Mouse (Mus musculus): ENCODE results near the gene Dctn1.
"Not testable (repeated sequence)": the region's sequence is repeated elsewhere in the genome, so short reads cannot be mapped to it uniquely, and the experiment has no call there.

Dctn1 gene

GRCm38 (mm10) chr6:83136291-83136880 lies 29.3 kb upstream of the Dctn1 start:
- DNase-seq (ENCODE audit: low spot score): no peak

DNA sequence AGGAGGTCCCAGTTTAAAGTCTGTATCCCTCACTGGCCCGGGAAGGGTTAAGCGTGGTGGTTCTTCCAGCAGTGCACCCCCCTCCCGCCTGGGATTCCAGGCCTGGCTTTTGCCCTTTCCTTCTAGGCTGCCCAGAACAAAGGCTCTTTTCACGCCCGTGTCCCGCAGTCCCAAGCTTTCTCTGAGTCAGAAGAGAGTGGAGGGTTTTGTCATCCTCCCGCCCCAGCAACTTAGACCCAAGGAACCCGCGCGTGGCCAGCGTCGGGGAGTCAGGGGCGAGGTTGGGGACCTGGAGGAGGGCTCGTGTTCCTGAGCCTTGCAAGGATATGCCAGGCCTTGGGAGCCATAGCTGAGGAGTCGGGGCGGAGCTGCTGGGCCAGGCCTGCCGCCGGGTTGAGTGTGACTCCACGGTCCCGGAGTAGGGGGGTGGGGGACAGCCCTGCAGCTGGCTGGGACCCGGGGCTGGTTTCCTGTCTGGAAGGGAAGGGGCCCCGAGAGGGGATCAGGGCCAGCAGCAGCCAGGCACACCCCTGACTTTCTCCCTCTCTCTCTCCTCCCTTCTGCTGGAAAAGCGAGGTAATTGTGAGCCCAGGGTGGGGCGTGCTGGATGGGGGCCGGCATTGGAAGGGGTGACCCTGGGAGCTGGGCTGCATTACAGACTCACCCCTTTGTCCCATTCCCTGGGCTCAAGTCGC lies 28.7 kb upstream of the Dctn1 start:
- no peak for DNase-seq (ENCODE audit: low spot score)

DNA sequence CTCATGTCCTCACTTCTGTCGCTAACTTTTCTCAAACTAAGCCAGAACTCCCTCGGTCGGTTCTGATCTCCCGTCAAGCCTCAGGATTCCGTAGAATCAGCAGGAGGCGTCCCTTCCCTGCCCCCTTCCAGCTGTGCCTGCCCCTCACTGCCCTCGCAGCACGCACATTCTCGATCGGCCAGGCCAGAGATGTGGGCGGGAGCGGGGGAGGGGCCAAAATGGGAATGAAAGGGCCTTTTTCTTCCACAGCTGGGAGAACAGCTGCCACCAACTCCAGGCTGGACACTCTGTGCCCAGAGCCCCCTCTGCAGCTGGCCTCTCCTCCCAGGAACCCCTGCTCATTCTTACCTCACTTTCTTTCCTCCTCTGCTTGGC lies 28.2 kb upstream of the Dctn1 start:
- DNase-seq (ENCODE audit: low spot score): peak; percentile 57

- DNase-seq (ENCODE audit: low spot score): no peak
These were observed 27.7 kb upstream of the Dctn1 start for GRCm38 (mm10) chr6:83138056-83138455.

GRCm38 (mm10) chr6:83140044-83140443 lies 25.7 kb upstream of the Dctn1 start:
- DNase-seq (ENCODE audit: low spot score): no peak

DNA sequence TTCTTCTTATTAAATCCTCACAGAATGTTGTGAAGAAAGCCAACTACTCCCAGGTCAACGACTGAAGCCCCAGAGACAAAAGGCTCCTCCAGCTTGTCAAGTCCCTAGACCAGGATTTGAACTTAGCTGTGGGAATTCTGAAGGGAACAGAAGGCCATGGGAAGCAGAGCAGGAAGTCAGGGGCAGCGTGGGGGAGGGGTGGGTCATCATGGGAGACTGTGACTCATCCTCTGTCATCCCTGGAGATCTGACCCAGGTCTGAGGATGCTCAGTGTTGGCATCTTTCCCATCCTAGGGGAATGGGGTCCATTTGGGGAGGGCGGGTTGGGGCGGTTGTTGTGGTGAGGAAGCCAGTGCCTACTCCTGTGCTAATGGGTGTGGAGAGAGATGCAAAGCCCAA lies 24.1 kb upstream of the Dctn1 start:
- DNase-seq (ENCODE audit: low spot score): no peak

GRCm38 (mm10) chr6:83142211-83142731 lies 23.4 kb upstream of the Dctn1 start:
- DNase-seq (ENCODE audit: low spot score): no peak

GRCm38 (mm10) chr6:83142886-83143285 lies 22.8 kb upstream of the Dctn1 start:
- DNase-seq (ENCODE audit: low spot score): no peak

DNA sequence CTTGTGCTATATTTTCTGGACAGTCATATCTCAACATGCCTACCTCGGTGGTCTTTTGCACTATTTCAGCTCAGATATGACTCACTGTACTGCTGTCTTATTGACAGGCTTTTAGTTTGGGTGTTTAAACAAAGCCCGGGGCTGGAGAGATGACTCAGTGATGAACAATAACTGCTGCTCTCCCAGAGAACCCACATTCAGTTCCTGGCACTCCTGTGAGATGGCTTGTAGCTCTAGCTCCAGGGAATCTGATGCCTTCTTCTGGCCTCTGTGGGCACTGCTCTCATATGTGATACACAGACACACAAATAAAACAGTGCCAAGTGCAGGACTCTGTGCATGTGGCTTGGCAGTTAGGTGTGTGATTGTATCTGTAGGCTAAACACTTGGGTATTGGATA lies 20.5 kb upstream of the Dctn1 start:
- DNase-seq (ENCODE audit: low spot score): no peak

- DNase-seq (ENCODE audit: low spot score): no peak
These were observed 19.9 kb upstream of the Dctn1 start for GRCm38 (mm10) chr6:83145805-83146204.

DNA sequence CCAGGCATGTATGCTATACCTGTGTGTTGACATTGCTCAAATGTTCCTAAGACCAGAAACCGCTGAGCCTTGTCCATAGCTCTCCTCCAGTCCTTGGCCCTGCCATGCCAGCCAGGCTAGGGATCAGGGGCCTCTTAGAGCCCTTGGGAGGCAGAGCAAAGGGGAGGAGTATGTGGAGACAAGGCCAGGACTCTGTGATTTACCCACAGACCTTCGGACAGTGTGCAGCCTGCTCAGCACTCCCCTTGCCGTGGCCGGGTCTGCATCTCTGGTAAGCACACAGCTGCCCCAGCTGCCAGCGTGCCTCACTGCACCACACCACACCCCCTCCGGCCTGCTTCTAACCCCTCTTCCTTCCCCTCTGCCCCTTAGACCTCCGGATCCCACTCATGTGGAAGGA lies 18.4 kb upstream of the Dctn1 start:
- DNase-seq (ENCODE audit: low spot score): no peak

DNA sequence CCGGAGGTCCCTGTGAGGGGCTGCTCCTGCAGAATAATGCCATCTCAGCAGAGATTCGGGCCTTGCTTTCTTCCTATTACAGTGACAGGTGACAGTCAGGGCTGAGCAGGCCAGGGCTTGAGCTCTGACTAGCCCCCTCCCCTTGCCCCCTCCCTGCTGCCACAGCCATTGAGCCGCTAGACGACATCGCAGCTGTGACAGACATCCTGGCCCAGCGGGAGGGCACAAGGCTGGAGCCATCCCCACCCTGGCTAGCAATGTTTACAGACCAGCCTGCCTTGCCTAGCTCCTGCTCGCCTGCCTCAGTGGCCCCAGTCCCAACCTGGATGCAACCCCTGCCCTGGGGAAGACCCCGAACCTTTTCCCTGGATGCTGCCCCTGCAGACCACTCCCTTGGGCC lies 14.0 kb upstream of the Dctn1 start:
- no peak for DNase-seq (ENCODE audit: low spot score)

- DNase-seq (ENCODE audit: low spot score): no peak
These were observed 12.7 kb upstream of the Dctn1 start for GRCm38 (mm10) chr6:83153038-83153437.

DNA sequence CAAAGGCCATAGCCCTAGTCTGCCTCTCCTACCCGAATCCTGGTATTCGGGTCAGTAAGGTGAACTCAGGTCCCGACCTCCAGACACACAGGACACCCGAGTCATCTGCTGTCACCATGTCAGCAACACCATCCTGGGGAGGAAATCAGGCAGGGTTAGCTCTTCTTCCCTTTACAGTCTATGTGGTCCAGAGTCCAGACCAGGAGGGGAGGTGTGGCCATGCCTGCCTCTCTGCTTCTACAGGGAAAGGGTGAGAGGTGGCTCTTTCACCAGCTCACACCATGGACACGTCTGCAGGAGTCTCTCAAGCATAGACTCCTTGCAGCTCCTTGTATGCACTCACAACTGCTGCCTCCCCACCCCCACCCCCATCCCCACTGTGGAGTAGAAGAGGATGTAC lies 12.2 kb upstream of the Dctn1 start:
- DNase-seq (ENCODE audit: low spot score): no peak

GRCm38 (mm10) chr6:83155552-83156238 lies 10.0 kb upstream of the Dctn1 start:
- DNase-seq (ENCODE audit: low spot score): no peak

GRCm38 (mm10) chr6:83156259-83156684 lies 9.4 kb upstream of the Dctn1 start, which contains the start of the genes Wdr54 and 1700003E16Rik:
Wdr54 (minus strand) TSS chr6:83156397.
1700003E16Rik (plus strand) TSS chr6:83156404.
- no peak for DNase-seq (ENCODE audit: low spot score)

DNA sequence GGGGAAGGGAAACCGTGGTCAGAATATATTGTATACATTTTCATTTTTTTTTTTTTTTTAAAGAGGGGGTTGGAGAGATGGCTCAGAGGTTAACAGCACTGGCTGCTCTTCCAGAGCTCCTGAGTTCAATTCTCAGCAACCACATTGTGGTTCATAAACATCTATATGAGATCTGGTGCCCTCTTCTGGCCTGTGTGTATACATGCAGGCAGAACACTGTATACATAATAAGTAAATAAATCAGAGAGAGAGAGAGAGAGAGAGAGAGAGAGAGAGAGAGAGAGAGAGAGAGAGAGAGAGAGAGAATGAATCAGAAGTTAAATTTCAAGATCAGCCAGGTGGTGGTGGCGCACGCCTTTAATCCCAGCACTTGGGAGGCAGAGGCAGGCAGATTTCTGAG lies 6.3 kb upstream of the Dctn1 start:
- DNase-seq (ENCODE audit: low spot score): not testable (repeated sequence)

DNA sequence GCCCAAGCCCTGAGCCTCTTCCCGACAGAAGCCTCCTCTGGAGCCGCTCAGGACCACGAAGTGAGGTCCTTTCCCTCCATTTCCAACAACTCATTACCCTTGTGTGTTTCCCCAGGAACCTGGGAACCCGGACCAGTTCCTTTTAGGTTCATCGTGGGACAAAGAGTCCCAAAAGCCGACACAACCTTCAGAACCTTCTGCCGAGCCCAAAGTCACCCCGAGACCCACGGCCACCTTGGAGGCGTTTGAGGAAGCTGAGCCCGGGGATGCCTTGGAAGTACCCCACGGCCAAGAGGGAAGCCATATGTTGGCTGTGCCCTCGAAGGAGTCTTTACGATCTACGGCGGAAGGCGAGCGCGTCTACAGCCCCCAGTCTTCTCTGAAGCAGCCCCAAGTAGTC lies 4.3 kb upstream of the Dctn1 start:
- DNase-seq (ENCODE audit: low spot score): no peak

DNA sequence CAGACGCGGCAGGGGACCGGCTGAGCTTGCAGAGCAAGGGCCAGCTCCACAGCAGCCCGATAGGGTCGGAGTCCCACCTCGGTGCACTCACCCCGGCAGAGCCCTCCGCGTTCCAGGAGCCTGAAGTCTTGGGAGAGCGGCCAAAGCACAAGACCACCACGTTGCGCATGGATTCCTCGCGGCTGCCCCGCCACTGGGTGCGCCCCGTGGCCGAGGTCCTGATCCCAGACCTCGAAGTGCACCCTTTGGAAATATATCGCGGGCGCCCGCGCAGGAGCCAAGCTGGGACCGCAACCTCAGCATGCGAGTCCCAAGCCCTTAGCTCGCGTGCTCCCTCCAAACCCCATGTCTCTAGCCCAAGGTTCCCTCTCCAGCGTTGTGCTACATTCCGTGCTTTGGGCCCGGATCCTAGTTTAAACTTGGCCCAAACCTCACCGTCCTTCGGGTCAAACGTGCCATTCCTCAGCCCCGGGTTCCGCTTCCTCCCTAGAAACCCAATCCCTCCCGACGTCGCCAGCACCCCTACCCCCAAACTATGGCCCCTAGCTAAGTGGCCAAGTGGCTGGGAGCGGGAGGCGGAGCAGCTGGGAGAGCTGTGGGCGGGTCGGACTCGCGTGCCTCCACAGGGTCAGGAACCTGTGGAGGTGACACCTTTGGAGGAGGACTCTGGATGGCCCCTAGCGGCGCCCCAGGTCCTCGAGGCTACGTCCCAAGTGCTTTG lies 3.6 kb upstream of the Dctn1 start:
- DNase-seq (ENCODE audit: low spot score): no peak

GRCm38 (mm10) chr6:83162701-83163100 lies 3.0 kb upstream of the Dctn1 start:
- DNase-seq (ENCODE audit: low spot score): no peak

DNA sequence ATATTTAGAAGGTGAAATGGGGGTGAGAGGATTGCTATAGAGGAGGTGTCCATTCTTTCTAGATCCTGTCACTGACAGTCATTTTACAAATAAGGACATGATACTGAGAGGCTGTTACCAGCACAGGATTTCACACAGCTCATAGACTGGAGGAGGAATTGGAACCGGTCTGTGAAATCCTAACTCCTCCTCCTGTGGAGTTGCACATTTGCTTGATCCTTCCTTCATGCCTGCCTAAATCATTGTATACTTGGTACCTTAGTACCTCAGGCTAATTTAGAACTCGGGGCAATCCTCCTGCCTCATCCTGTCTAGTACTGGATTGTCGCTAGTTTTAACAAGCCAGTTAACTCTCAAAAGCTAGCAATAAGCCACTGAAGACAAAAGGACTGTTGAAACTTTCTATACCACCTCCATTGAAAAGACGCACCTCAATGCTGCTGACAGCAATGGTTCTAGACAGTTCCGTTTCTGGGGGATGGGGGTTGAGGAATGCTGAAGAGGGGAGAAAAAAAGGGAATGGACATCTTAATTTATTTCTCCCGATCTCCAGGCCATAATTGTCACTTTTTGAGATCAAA lies 604 bp upstream of the Dctn1 start:
- DNase-seq (ENCODE audit: low spot score): no peak

DNA sequence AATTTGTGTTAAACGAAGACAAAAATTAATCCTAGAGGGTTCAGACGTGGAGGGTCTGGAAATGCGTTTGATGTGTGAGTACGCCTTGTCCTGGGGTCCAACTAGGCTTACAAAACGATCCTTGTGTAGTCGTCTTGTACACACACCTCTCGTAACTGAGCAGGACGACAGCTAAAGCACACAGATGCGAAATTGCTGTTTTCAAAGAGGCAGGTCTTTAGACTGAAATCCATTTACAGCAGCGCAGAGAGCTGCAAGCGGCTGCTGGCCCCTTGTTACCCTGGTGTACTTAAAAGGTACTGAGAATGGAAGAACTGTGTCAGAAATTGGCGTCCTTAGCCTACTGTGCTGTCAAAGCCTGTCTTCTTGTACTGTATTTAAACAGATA lies 517 bp downstream of the Dctn1 start:
- no peak for DNase-seq (ENCODE audit: low spot score)

All from layer of hippocampus, adult 9-10 months (tissue).